Mouse (Mus musculus): ENCODE measurements around the gene Gm20388. TPM values are rescaled to one million over a fixed set of nuclear protein-coding genes. Genes with fewer than 3 reads are reported as not detected.

The Gm20388 gene
- polyA plus RNA-seq, 1 experiment = 18.7 TPM

GRCm38 (mm10) chr8:123242107-123242923, 3331.7 kb downstream of the Gm20388 start:
- WGBS = 85% methylated on average over 7 of the region's 7 CpGs
- H3K27ac ChIP-seq (ENCODE audit: insufficient read depth, low read length) = no peak overlapping the region
- no peak for DNase-seq
- H3K4me3 ChIP-seq (replicated peaks; ENCODE audit: insufficient read depth, low read depth, low read length) = no peak overlapping the region
- no peaks in the 10 kb centered on the region for H3K27me3 ChIP-seq (ENCODE audit: control insufficient read depth, insufficient read depth, low read length)
- TF ChIP-seq CTCF (IDR thresholded peaks at IDR 0.05; ENCODE audit: borderline replicate concordance, insufficient read depth, low read depth, low read length) = no peak
- TF ChIP-seq POLR2A (IDR thresholded peaks at IDR 0.05; ENCODE audit: borderline replicate concordance, insufficient read depth, low read length) = no peak
- no peaks in the 10 kb centered on the region for H3K4me1 ChIP-seq (ENCODE audit: control insufficient read depth, insufficient read depth, low read length)

- Histone ChIP-seq H3K4me3 (replicated peaks; ENCODE audit: insufficient read depth, low read depth, low read length) (no peak overlapping the region), H3K27me3 (ENCODE audit: control insufficient read depth, insufficient read depth, low read length) (no peaks in the 10 kb centered on the region), H3K4me1 (ENCODE audit: control insufficient read depth, insufficient read depth, low read length) (no peaks in the 10 kb centered on the region), H3K27ac (ENCODE audit: insufficient read depth, low read length) (no peak overlapping the region)
- no peak for DNase-seq
- TF ChIP-seq POLR2A (IDR thresholded peaks at IDR 0.05; ENCODE audit: borderline replicate concordance, insufficient read depth, low read length) (no peak), CTCF (IDR thresholded peaks at IDR 0.05; ENCODE audit: borderline replicate concordance, insufficient read depth, low read depth, low read length) (no peak)
- WGBS = 66% methylated on average over 11 of the region's 11 CpGs
Measured at GRCm38 (mm10) chr8:123243053-123243452, 3332.4 kb downstream of the Gm20388 start.

GRCm38 (mm10) chr8:123244382-123244781, 3333.7 kb downstream of the Gm20388 start:
- H3K27me3 ChIP-seq (ENCODE audit: control insufficient read depth, insufficient read depth, low read length) = no peaks in the 10 kb centered on the region
- no peak overlapping the region for H3K4me3 ChIP-seq (replicated peaks; ENCODE audit: insufficient read depth, low read depth, low read length)
- DNase-seq = no peak
- no peaks in the 10 kb centered on the region for H3K4me1 ChIP-seq (ENCODE audit: control insufficient read depth, insufficient read depth, low read length)
- 91% methylated on average over 4 of the region's 4 CpGs for WGBS
- H3K27ac ChIP-seq (ENCODE audit: insufficient read depth, low read length) = no peak overlapping the region
- TF ChIP-seq POLR2A (IDR thresholded peaks at IDR 0.05; ENCODE audit: borderline replicate concordance, insufficient read depth, low read length) = no peak
- no peak for TF ChIP-seq CTCF (IDR thresholded peaks at IDR 0.05; ENCODE audit: borderline replicate concordance, insufficient read depth, low read depth, low read length)

- no peaks in the 10 kb centered on the region for H3K4me1 ChIP-seq (ENCODE audit: control insufficient read depth, insufficient read depth, low read length)
- H3K27me3 ChIP-seq (ENCODE audit: control insufficient read depth, insufficient read depth, low read length) = no peaks in the 10 kb centered on the region
- no peak for DNase-seq
- no peak overlapping the region for H3K27ac ChIP-seq (ENCODE audit: insufficient read depth, low read length)
- WGBS = 87% methylated on average over 12 of the region's 12 CpGs
- H3K4me3 ChIP-seq (replicated peaks; ENCODE audit: insufficient read depth, low read depth, low read length) = no peak overlapping the region
- no peak for TF ChIP-seq CTCF (IDR thresholded peaks at IDR 0.05; ENCODE audit: borderline replicate concordance, insufficient read depth, low read depth, low read length)
- no peak for TF ChIP-seq POLR2A (IDR thresholded peaks at IDR 0.05; ENCODE audit: borderline replicate concordance, insufficient read depth, low read length)
Measured at GRCm38 (mm10) chr8:123245543-123245942, 3334.9 kb downstream of the Gm20388 start.

- no peaks in the 10 kb centered on the region for H3K27me3 ChIP-seq (ENCODE audit: control insufficient read depth, insufficient read depth, low read length)
- no peak for DNase-seq
- WGBS = 95% methylated on average over 6 of the region's 6 CpGs
- no peaks in the 10 kb centered on the region for H3K4me1 ChIP-seq (ENCODE audit: control insufficient read depth, insufficient read depth, low read length)
- TF ChIP-seq CTCF (IDR thresholded peaks at IDR 0.05; ENCODE audit: borderline replicate concordance, insufficient read depth, low read depth, low read length) (no peak), POLR2A (IDR thresholded peaks at IDR 0.05; ENCODE audit: borderline replicate concordance, insufficient read depth, low read length) (no peak)
- no peak overlapping the region for H3K27ac ChIP-seq (ENCODE audit: insufficient read depth, low read length)
- no peak overlapping the region for H3K4me3 ChIP-seq (replicated peaks; ENCODE audit: insufficient read depth, low read depth, low read length)
Measured at GRCm38 (mm10) chr8:123247748-123248147, 3337.1 kb downstream of the Gm20388 start.

GRCm38 (mm10) chr8:123248596-123248995, 3338.0 kb downstream of the Gm20388 start:
- no peak overlapping the region for H3K4me3 ChIP-seq (replicated peaks; ENCODE audit: insufficient read depth, low read depth, low read length)
- H3K27me3 ChIP-seq (ENCODE audit: control insufficient read depth, insufficient read depth, low read length) = no peaks in the 10 kb centered on the region
- TF ChIP-seq POLR2A (IDR thresholded peaks at IDR 0.05; ENCODE audit: borderline replicate concordance, insufficient read depth, low read length) (no peak), CTCF (IDR thresholded peaks at IDR 0.05; ENCODE audit: borderline replicate concordance, insufficient read depth, low read depth, low read length) (no peak)
- H3K27ac ChIP-seq (ENCODE audit: insufficient read depth, low read length) = no peak overlapping the region
- H3K4me1 ChIP-seq (ENCODE audit: control insufficient read depth, insufficient read depth, low read length) = no peaks in the 10 kb centered on the region
- DNase-seq = no peak
- 92% methylated on average over 8 of the region's 8 CpGs for WGBS

- TF ChIP-seq CTCF (IDR thresholded peaks at IDR 0.05; ENCODE audit: borderline replicate concordance, insufficient read depth, low read depth, low read length) (no peak), POLR2A (IDR thresholded peaks at IDR 0.05; ENCODE audit: borderline replicate concordance, insufficient read depth, low read length) (no peak)
- 96% methylated on average over 5 of the region's 5 CpGs for WGBS
Measured at GRCm38 (mm10) chr8:123250940-123251339, 3340.3 kb downstream of the Gm20388 start.

GRCm38 (mm10) chr8:123252925-123253324, 3342.3 kb downstream of the Gm20388 start:
- Histone ChIP-seq H3K4me3 (replicated peaks; ENCODE audit: insufficient read depth, low read depth, low read length) (peak overlapping the region; percentile 91), H3K27me3 (ENCODE audit: control insufficient read depth, insufficient read depth, low read length) (no peaks in the 10 kb centered on the region), H3K27ac (ENCODE audit: insufficient read depth, low read length) (no peak overlapping the region), H3K4me1 (ENCODE audit: control insufficient read depth, insufficient read depth, low read length) (peaks cover 15% of the 10 kb centered on the region; the same call in 1 of the 2 replicates)
- 50% methylated on average over 4 of the region's 4 CpGs for WGBS
- DNase-seq = no peak
- no peak for TF ChIP-seq CTCF (IDR thresholded peaks at IDR 0.05; ENCODE audit: borderline replicate concordance, insufficient read depth, low read depth, low read length)
- no peak for TF ChIP-seq POLR2A (IDR thresholded peaks at IDR 0.05; ENCODE audit: borderline replicate concordance, insufficient read depth, low read length)

More at GRCm38 (mm10) chr8:123250940-123251339, 3340.3 kb downstream of the Gm20388 start:
- DNase-seq = no peak
- no peaks in the 10 kb centered on the region for H3K27me3 ChIP-seq (ENCODE audit: control insufficient read depth, insufficient read depth, low read length)
- H3K4me3 ChIP-seq (replicated peaks; ENCODE audit: insufficient read depth, low read depth, low read length) = no peak overlapping the region
- H3K4me1 ChIP-seq (ENCODE audit: control insufficient read depth, insufficient read depth, low read length) = peaks cover 7% of the 10 kb centered on the region; the same call in 1 of the 2 replicates
- no peak overlapping the region for H3K27ac ChIP-seq (ENCODE audit: insufficient read depth, low read length)
